Mouse (Mus musculus) retina, adult 2 months (tissue): ENCODE measurements at regions not wholly inside any gene's neighbourhood (a gene's known extent, or its start where the extent isn't known, plus 50 kb on each side); places are given as distances from the start of the nearest gene placed in this dataset.

ENCODE experiments used
- DNase-seq: peaks from one replicate; pipeline ENCODE4 v3.0.0-alpha.2; 2012; ENCODE audit warnings: low read depth, low spot score

GRCm38 (mm10) chr3:144078198-144078935 lies 126.7 kb downstream of the Lmo4 start:
- DNase-seq: no peak

GRCm38 (mm10) chr3:144069979-144070540 lies 135.0 kb downstream of the Lmo4 start:
- DNase-seq: no peak

- DNase-seq: no peak
These were observed 138.0 kb downstream of the Lmo4 start for GRCm38 (mm10) chr3:144067016-144067415.

- DNase-seq: no peak
These were observed 146.9 kb downstream of the Lmo4 start for GRCm38 (mm10) chr3:144058106-144058505.

GRCm38 (mm10) chr3:144050341-144050740 lies 154.7 kb downstream of the Lmo4 start:
- DNase-seq: no peak

GRCm38 (mm10) chr3:144049270-144049669 lies 155.8 kb downstream of the Lmo4 start:
- no peak for DNase-seq

GRCm38 (mm10) chr3:144044366-144044765 lies 160.7 kb downstream of the Lmo4 start:
- no peak for DNase-seq

- DNase-seq: no peak
These were observed 163.2 kb downstream of the Lmo4 start for GRCm38 (mm10) chr3:144041788-144042187.

- DNase-seq: no peak
These were observed 165.5 kb downstream of the Lmo4 start for GRCm38 (mm10) chr3:144039498-144039897.

- no peak for DNase-seq
These were observed 175.4 kb downstream of the Lmo4 start for GRCm38 (mm10) chr3:144029611-144030010.

GRCm38 (mm10) chr3:144029121-144029520 lies 175.9 kb downstream of the Lmo4 start:
- no peak for DNase-seq

- no peak for DNase-seq
These were observed 177.7 kb downstream of the Lmo4 start for GRCm38 (mm10) chr3:144027134-144027980.

GRCm38 (mm10) chr3:144025451-144026125 lies 179.4 kb downstream of the Lmo4 start:
- no peak for DNase-seq

- no peak for DNase-seq
These were observed 180.8 kb downstream of the Lmo4 start for GRCm38 (mm10) chr3:144024216-144024615.

GRCm38 (mm10) chr3:144023058-144023457 lies 182.0 kb downstream of the Lmo4 start:
- DNase-seq: no peak

GRCm38 (mm10) chr3:144021969-144022368 lies 183.1 kb downstream of the Lmo4 start:
- no peak for DNase-seq

- no peak for DNase-seq
These were observed 184.7 kb downstream of the Lmo4 start for GRCm38 (mm10) chr3:144020189-144020940.

GRCm38 (mm10) chr3:144019293-144019692 lies 185.7 kb downstream of the Lmo4 start:
- DNase-seq: no peak

GRCm38 (mm10) chr3:144018559-144018958 lies 186.5 kb downstream of the Lmo4 start:
- DNase-seq: no peak

- DNase-seq: no peak
These were observed 189.8 kb downstream of the Lmo4 start for GRCm38 (mm10) chr3:144015236-144015635.

GRCm38 (mm10) chr3:144013481-144014125 lies 191.4 kb downstream of the Lmo4 start:
- DNase-seq: no peak
